Mouse (Mus musculus) embryonic facial prominence, embryonic 10.5 days (tissue): ENCODE measurements around the gene Foxa1. TPM values are rescaled to one million over a fixed set of nuclear protein-coding genes. Genes with fewer than 3 reads are reported as not detected.

Experiments used
- DNase-seq: peaks from one replicate; pipeline ENCODE4 v3.0.0-alpha.2; 2017; ENCODE audit warnings: low spot score
- H3K27ac ChIP-seq: fragments of 300-500 bp; sonication (generic); replicated peaks from 2 replicates; pipeline ENCODE4 v1.5.1; 2016; ENCODE audit warnings: mild to moderate bottlenecking
- H3K27me3 ChIP-seq: fragments of 300-500 bp; sonication (generic); replicated peaks from 2 replicates; pipeline ENCODE4 v1.6.1; 2016; ENCODE audit warnings: low read depth, mild to moderate bottlenecking; ENCODE audit not compliant: poor library complexity, severe bottlenecking
- H3K36me3 ChIP-seq: fragments of 300-500 bp; sonication (generic); replicated peaks from 2 replicates; pipeline ENCODE4 v1.6.1; 2016; ENCODE audit warnings: mild to moderate bottlenecking, moderate library complexity
- H3K4me1 ChIP-seq: fragments of 300-500 bp; sonication (generic); 2 replicates; pipeline ENCODE4 v1.6.1; 2016
- H3K4me3 ChIP-seq: fragments of 300-500 bp; sonication (generic); 2 replicates; pipeline ENCODE4 v1.5.1; 2016; ENCODE audit warnings: mild to moderate bottlenecking, moderate library complexity
- H3K9me3 ChIP-seq: fragments of 300-500 bp; sonication (generic); 2 replicates; pipeline ENCODE4 v1.6.1; 2016; ENCODE audit warnings: mild to moderate bottlenecking
- WGBS: fragments of 180-500 bp; shearing (Covaris S2); methylation state at CpG from one replicate; pipeline ENCODE4 v1.1.7; 2016; 5-methylcytosine and 5-hydroxymethylcytosine counted together
- polyA plus RNA-seq: library from polyadenylated mRNA; unstranded; fragments of >200 nt; fragmentation: Nextera tagmentation; extraction: Ambion mirVana; gene quantifications from 2 replicates; pipeline ENCODE4 v1.2.1, GENCODE M21; 2016

The Foxa1 gene
- polyA plus RNA-seq, 1 experiment from 2014 or later = 0.72 TPM

DNA sequence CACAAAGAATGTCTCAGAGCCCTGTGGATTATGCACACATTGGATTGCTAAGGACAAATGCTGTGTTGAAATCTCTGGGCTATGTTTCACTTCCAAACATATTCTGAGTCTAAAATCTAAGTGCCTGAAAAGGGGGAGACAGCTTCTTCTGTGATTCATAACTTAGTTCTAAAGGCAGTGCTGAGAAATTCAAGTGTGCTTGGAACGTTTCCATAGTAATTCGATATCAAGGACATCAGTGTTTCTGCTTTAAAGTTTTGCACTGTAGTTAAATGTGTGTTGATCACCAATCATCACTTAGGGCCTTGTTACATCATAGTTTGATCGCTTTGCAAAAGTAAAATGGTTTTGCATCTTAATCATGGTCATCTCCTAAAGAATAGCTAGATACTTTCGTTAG is 37.0 kb downstream of the Foxa1 start:
- no peak overlapping the region for H3K4me3 ChIP-seq
- H3K4me1 ChIP-seq = no peaks in the 10 kb centered on the region
- H3K27me3 ChIP-seq = no peaks in the 10 kb centered on the region
- no peak overlapping the region for H3K27ac ChIP-seq
- no peak for DNase-seq
- no peaks in the 10 kb centered on the region for H3K36me3 ChIP-seq
- H3K9me3 ChIP-seq = no peaks in the 10 kb centered on the region
- 74% methylated on average over 4 of the region's 4 CpGs for WGBS

DNA sequence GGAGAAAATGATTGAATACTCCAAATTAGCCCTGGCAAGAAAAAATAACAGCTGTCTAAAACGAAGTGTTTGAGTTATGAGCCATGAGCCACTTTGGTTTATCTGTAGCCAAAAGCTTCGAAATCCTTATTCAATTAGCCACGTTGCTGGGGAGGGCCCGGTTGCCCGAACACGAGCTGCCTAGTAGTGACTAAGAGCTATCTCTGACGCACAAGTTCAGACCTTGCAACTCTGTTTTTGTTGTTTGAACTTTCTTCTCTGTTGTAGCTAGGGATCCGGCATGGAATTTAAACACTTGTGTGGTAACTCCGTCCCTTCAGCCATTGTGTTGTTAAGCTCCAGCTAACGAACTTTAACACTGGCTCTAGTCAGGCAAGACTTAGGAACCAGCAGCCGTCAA is 37.8 kb downstream of the Foxa1 start:
- no peak overlapping the region for H3K27ac ChIP-seq

DNA sequence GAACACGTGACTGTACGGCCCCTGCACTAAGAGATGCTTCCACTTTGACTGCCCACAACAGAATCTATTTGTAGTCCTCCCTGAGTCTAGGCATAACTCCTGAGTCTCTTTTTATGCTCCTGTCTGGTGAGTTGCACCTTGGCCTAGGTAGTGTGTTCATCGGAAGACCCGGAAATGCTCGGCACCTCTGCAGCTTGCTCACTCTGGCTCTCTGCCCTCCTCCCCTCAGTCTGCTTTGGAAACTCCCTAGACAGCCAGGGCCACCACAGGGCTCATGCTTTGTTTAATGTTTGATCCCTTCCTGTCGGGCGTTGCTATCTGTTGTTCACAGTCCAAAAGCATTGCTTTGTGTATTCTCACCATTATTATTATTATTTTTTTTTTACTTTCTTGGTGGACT is 41.4 kb downstream of the Foxa1 start:
- H3K27me3 ChIP-seq = no peaks in the 10 kb centered on the region
- H3K36me3 ChIP-seq = no peaks in the 10 kb centered on the region
- no peak overlapping the region for H3K27ac ChIP-seq
- DNase-seq = no peak
- no peaks in the 10 kb centered on the region for H3K9me3 ChIP-seq
- WGBS = 81% methylated on average over 7 of the region's 7 CpGs
- no peak overlapping the region for H3K4me3 ChIP-seq
- no peaks in the 10 kb centered on the region for H3K4me1 ChIP-seq

More for the DNA sequence above, 37.8 kb downstream of the Foxa1 start:
- no peak overlapping the region for H3K4me3 ChIP-seq
- DNase-seq = no peak
- no peaks in the 10 kb centered on the region for H3K9me3 ChIP-seq
- no peaks in the 10 kb centered on the region for H3K27me3 ChIP-seq
- H3K36me3 ChIP-seq = no peaks in the 10 kb centered on the region
- 56% methylated on average over 11 of the region's 11 CpGs for WGBS
- H3K4me1 ChIP-seq = no peaks in the 10 kb centered on the region

DNA sequence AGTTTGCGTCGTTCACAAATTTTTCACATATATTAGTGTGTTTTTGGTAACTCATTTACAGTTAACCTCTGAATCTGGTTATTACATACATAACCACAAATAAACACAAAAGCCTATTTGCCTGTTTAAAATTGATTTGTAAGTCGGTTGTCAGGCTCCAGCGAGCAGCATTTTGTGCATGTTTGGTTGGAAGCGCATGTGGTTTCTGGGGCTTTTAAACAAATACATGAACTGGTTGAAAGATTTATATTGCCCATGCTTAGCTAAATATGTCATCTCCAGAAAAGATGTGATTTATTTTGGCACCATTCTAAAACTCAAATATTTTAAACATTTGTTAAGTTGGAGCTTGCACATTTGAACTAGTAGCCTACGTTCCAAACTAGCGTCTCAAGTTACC is 46.5 kb downstream of the Foxa1 start:
- Histone ChIP-seq H3K27ac (no peak overlapping the region), H3K4me1 (no peaks in the 10 kb centered on the region), H3K27me3 (no peaks in the 10 kb centered on the region), H3K4me3 (no peak overlapping the region), H3K36me3 (no peaks in the 10 kb centered on the region), H3K9me3 (no peaks in the 10 kb centered on the region)
- DNase-seq = no peak
- 88% methylated on average over 7 of the region's 7 CpGs for WGBS

- Histone ChIP-seq H3K4me1 (no peaks in the 10 kb centered on the region), H3K9me3 (no peaks in the 10 kb centered on the region), H3K27me3 (no peaks in the 10 kb centered on the region), H3K4me3 (no peak overlapping the region), H3K27ac (no peak overlapping the region), H3K36me3 (no peaks in the 10 kb centered on the region)
- WGBS = 75% methylated on average over 6 of the region's 6 CpGs
- no peak for DNase-seq
Observed at GRCm38 (mm10) chr12:57496347-57497119, 50.2 kb downstream of the Foxa1 start.

Other genes with a start within 250 kb of the Foxa1 start
- gene Ttc6, start 17.2 kb upstream of the Foxa1 start, polyA plus RNA-seq = 0.34 and 0.38 TPM in 2 replicates